Mouse (Mus musculus): Measurements from ENCODE around the gene Col28a1.
A peak's percentile ranks its signal among the peaks of the same experiment; 100 is the strongest.
"Not testable (repeated sequence)": the region's sequence is repeated elsewhere in the genome, so short reads cannot be mapped to it uniquely, and the experiment has no call there.

Gene Col28a1

GRCm38 (mm10) chr6:8025332-8026129, 166.9 kb downstream of the Col28a1 start:
- no peak for DNase-seq (ENCODE audit: low read depth in 2 of 2, low spot score in 2 of 2)

DNA sequence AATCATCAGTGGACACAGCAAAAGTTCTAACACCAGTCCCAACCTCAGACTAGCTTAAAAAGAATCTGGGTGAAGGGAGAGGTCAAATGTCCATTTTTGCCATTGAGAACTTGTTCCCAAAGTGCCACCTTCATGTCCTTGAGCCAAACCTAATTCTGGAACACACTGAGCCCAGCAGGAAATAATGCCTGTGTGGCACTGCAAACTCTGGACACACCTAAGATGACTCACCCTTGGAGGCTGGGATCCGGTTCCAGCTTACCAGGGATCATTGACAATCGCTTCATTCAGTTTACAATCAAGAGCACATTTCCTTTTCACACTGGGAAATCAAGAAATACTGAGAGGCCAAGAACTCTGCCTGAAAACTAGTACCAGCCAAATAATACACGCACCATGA, 168.9 kb downstream of the Col28a1 start:
- no peak for DNase-seq (ENCODE audit: low read depth in 2 of 2, low spot score in 2 of 2)

DNA sequence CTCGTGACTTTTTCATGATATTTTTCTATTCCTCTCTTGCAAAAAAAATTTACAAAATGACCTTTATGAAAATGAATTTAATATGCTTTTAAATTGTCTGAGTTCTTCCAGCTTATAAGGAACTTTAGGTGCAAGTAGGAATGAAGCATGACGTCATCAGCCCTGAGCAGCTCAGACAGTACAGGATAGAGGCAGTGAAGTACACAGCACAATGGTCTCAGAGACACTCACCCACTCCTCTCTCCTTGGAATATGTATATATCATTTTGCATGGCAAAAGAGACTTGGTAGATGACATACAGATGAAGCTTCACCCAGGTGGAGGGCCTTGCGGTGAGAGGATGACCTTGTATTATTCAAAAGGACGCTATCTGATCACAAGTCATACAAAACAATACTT, 197.7 kb downstream of the Col28a1 start:
- DNase-seq (ENCODE audit: low read depth in 2 of 2, low spot score in 2 of 2): no peak

- DNase-seq (ENCODE audit: low read depth in 2 of 2, low spot score in 2 of 2): peak; percentile 19 to 41
Observed at GRCm38 (mm10) chr6:7983646-7983979, 208.8 kb downstream of the Col28a1 start.

DNA sequence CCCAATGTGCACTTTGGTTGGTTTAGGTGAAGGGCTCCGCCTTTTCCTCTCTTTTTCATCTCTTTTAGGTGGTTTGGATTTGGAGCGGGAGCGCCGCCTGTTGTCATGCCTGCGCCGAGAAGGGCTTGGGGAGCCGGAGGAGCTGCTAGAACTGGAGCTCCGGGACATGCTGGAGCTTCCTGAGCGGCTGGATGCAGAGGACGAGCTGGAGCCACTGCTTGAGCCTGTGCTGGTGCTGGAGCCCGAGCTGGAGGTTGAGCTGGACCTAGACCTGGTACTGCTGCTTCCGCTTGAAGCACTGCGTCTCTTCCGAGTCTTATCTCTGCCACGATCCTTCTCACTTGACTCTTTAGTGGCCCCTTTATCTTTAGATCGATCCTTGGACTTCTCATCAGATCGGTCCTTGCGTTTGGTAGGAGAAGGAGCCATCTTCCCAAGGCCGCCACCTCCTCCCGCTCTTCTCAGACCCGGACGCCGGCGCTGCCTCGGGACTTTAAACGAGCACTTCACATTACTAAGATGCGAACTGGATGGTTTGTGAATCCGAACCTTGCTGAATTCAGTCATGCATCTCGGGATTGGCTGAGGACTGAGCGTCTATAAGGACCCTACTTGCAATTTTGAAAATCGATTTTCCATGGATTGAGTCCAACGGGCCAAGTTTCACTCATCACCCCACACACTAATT, 209.3 kb downstream of the Col28a1 start:
- DNase-seq (ENCODE audit: low read depth in 2 of 2, low spot score in 2 of 2): not testable (repeated sequence)

DNA sequence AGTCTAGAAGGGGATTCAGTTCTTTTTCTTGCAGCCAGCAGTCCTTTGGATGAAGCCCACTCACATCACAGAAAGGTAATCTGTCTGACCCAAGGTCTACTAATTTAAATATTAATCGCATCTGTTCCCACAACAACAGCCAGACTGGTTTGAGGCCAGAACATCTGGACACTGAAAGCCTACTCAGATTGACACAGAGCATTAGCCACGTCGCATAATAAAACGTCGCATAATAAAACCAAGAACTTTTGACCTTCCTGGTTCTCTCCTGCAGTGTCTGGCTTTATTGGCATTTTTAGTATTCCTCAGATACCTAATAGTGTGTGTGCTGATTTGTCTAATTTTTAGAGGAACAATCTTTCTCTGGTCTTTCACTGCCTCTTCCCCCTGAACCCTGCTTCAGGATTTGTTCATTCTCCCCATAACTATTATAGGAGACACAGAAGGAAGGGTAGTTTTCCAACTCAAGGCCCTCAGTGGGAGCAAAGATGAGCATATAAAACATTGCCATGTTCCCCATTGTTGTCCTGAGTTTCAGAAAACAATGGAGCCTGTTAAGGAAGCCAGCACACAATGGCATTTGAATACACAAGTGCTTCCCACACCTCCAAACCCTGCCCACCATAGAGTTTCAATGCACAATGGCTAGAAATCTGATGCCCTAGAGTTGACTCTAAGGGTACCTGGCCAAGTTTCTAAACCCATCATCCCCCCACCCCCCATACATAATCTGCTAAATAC, 221.2 kb downstream of the Col28a1 start:
- no peak for DNase-seq (ENCODE audit: low read depth in 2 of 2, low spot score in 2 of 2)

DNA sequence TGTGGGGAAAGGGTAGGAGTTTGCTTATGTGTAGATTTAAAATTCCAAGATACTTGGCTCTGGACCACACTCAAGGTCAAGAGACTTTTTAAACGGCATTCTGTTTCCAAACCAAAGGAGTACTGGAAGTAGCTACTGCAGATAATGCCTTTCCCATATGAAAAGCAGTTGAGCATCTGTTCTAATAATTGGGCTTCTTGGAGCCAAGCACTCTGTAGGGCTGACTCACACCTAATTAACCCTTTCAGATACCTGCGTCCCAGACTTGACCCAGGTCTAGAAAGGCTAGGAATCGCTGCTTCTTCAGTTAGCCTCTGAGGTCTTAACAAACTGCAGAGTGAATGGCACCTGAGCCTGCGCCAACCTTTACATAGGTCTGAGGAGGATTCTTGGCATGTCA, 223.0 kb downstream of the Col28a1 start:
- no peak for DNase-seq (ENCODE audit: low read depth in 2 of 2, low spot score in 2 of 2)

- no peak for DNase-seq (ENCODE audit: low read depth in 2 of 2, low spot score in 2 of 2)
Observed at GRCm38 (mm10) chr6:7965833-7966522, 226.4 kb downstream of the Col28a1 start.

- DNase-seq (ENCODE audit: low read depth in 2 of 2, low spot score in 2 of 2): no peak
Observed at GRCm38 (mm10) chr6:7962749-7963148, 229.7 kb downstream of the Col28a1 start.

- DNase-seq (ENCODE audit: low read depth in 2 of 2, low spot score in 2 of 2): no peak
Observed at GRCm38 (mm10) chr6:7952208-7952607, 240.2 kb downstream of the Col28a1 start.

DNA sequence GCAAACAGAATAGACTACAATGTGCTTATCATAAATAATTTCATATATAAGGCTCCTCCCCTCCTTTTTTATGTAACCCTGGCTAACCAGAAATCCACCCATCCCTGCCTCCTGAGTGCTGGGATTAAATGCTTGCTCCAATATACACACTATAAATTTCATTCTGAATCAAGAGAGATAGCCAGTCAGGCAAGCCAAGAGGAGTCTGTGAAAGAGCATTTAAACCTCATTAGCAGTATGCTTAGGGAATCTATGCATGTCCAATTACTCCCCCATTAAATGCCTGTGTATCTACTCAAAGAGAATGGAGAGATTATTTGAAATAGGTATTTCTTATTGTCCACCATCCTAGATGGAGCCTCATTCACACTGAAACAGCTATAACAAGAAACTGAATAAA, 240.6 kb downstream of the Col28a1 start:
- no peak for DNase-seq (ENCODE audit: low read depth in 2 of 2, low spot score in 2 of 2)

All from CD8-positive naive resting alpha-beta T cell, adult 2 months (primary cell).